Mouse (Mus musculus): Measurements from ENCODE around the gene Nxpe3.

- no peak for TF ChIP-seq POLR2A (IDR thresholded peaks at IDR 0.05; ENCODE audit: borderline replicate concordance, extremely low read depth, insufficient read depth, insufficient read length, poor library complexity, severe bottlenecking)
- no peak for TF ChIP-seq CTCF (IDR thresholded peaks at IDR 0.05; ENCODE audit: borderline replicate concordance, extremely low read depth, insufficient read depth, insufficient read length)
Observed at GRCm38 (mm10) chr16:55850485-55850884, 44.6 kb downstream of the Nxpe3 start.

All from brain, embryonic 14.5 days (tissue).